Mouse (Mus musculus) gastrocnemius, adult 18-20 months (tissue): ENCODE data around the gene Spin2-ps6. TPM values are rescaled to one million over a fixed set of nuclear protein-coding genes. Genes with fewer than 3 reads are reported as not detected.
"Not testable (repeated sequence)": the region's sequence is repeated elsewhere in the genome, so short reads cannot be mapped to it uniquely, and the experiment has no call there.

Source experiments
- DNase-seq: peaks from one replicate; pipeline ENCODE4 v3.0.0; 2021; ENCODE audit warnings: low spot score
- long read RNA-seq, 2 experiments: library from polyadenylated mRNA; stranded (forward); transcript quantifications; one replicate each; pipeline ENCODE4 v2.0.0; 2021
- total RNA-seq, 2 experiments: library from RNA; stranded (reverse); gene quantifications; 2 replicates each; pipeline ENCODE4 v1.2.3; 2021

Gene Spin2-ps6
- not detected for total RNA-seq
- long read RNA-seq, experiment 1 = 0 reads
- long read RNA-seq, experiment 2 = 0 reads

DNA sequence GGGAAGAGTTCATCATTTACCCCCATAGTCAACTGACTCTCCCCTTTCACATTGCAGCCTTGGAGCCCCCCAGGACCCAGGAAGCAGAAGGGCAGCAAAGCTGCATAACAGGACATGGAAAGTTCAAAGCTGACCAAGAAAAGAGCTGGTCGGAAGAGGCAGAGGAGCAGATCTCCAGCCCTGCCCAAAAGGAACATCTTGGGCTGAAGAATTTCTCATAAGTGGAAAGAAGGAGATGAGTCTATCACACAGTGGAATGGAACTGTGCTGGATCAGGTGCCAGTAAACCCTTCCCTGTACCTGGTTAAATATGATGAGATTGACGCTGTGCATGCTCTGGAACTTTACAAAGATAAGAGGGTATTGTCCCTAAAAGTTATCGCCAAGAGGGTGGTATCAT lies at the start of gene Spin2-ps6:
Spin2-ps6 (plus strand) TSS at position 301 of the 400 bp plus-strand sequence.
- not testable (repeated sequence) for DNase-seq

Other genes with a start within 250 kb of the Spin2-ps6 start
- gene Btbd35f12, start 78.5 kb downstream of the Spin2-ps6 start, total RNA-seq = not detected